Mouse (Mus musculus) testis, adult 2 months (tissue): ENCODE measurements around the gene Egr4.

Source experiments
- CTCF ChIP-seq: fragments of 200-500 bp; IDR thresholded peaks from 2 replicates; pipeline ENCODE4 v1.5.1; 2012; ENCODE audit warnings: low read depth, mild to moderate bottlenecking, inconsistent platforms, low read length, moderate library complexity; ENCODE audit not compliant: control insufficient read depth, insufficient read depth, insufficient replicate concordance
- POLR2A ChIP-seq: fragments of 200-500 bp; IDR thresholded peaks from 2 replicates; pipeline ENCODE4 v1.6.1; 2012; ENCODE audit warnings: low read depth, mild to moderate bottlenecking, inconsistent platforms, low read length, moderate library complexity; ENCODE audit not compliant: control insufficient read depth

DNA sequence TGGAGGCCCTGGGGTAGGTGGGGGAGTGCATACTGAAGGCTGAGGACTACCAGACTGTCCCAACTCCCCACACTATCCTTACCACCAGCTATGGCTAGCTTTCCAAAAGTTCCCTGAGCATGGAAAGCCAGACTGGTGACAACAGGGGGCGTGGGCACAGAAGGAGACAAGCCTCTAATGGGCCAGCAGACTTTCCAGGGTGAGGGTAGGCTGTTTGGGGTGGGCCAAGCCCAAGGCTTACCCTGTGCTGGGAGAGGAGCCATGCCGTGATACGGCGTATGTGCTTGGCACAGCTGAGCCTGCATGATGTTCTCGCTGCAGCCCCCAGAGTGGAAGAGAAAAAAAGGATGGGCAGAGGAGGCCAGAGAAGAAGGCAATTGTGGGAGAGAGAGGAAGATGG, 33.4 kb downstream of the Egr4 start:
- TF ChIP-seq CTCF (no peak), POLR2A (no peak)
